Mouse (Mus musculus): ENCODE measurements at regions not wholly inside any gene's neighbourhood (a gene's known extent, or its start where the extent isn't known, plus 50 kb on each side); places are given as distances from the start of the nearest gene placed in this dataset.

DNA sequence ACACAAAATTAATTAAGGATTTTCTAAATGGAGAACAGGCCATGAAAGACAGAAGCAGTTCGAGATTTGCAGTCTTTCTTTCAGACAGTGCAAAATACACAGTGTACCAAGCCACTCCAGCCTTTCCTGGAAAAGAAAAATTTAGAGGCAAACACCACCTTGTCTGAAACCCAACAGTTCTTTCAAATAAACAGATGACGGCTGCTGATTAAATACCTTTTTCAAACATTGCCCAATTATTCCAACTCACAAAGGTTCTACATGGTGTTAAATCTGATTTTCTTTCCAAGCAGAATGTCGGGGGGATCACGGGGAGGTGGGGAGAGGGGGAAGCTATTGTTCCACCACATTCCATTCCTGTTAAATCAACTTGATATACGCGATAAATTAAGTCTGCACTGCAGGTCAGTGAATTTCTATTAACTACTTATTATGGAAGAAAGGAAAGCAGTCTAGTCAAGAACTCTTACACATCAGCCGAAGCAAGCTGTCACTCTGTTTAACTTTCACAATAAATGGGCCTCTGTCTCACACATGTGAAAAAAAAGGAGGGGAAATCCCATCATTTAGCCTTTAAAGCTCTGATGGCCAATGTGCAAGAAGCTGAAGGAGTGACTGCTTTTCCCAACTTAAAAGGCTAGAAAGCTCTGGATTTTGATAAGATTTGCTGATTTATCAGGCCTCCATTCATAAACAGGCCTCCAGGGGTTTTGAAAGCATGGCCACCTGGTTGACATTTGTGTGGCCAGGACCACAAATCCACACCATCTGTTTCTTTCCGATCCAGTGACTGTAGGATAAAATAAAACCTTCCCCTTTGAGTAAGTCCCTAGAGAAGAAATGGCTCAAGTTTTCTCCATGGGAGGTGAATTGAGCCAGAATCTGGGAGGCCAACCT, 165.4 kb downstream of the Nedd1 start:
- no peak for TF ChIP-seq CTCF (IDR thresholded peaks at IDR 0.05; ENCODE audit: control insufficient read depth, insufficient read depth, insufficient replicate concordance, low read depth, low read length)
- TF ChIP-seq POLR2A (IDR thresholded peaks at IDR 0.05; ENCODE audit: control insufficient read depth, low read depth, low read length): no peak

Data from testis, adult 2 months (tissue).